Mouse (Mus musculus) stomach, embryonic 15.5 days (tissue): Measurements from ENCODE around the gene Elob. TPM values are rescaled to one million over a fixed set of nuclear protein-coding genes. Genes with fewer than 3 reads are reported as not detected.

Experiments used
- microRNA-seq: library from miRNA; unstranded; fragments of <30 nt; microRNA quantifications from one replicate; pipeline ENCODE4, GENCODE M21; 2016
- polyA plus RNA-seq: library from polyadenylated mRNA; unstranded; fragments of >200 nt; fragmentation: Nextera tagmentation; extraction: Ambion mirVana; gene quantifications from 2 replicates; pipeline ENCODE4 v1.2.1, GENCODE M21; 2015

The Elob gene
- polyA plus RNA-seq, 1 experiment from 2014 or later: 1,022 TPM

Small RNA genes within 50 kb of the gene (microRNA-seq; reads per million reads assigned to microRNA genes)
- gene Mir5125: 0.97 reads per million

Other genes with a start within 250 kb of the Elob start
- gene Zfp13, start 229.6 kb downstream of the Elob start, polyA plus RNA-seq: 10.3 and 12.7 TPM in 2 replicates
- 0.12 and 0.18 TPM in 2 replicates for gene Zscan10, start 228.3 kb downstream of the Elob start, polyA plus RNA-seq
- gene Mmp25, start 183.9 kb downstream of the Elob start, polyA plus RNA-seq: 0.66 and 0.78 TPM in 2 replicates
- gene Bicdl2, start 168.6 kb downstream of the Elob start, polyA plus RNA-seq: 9.9 and 12.2 TPM in 2 replicates
- gene Hcfc1r1, start 155.5 kb downstream of the Elob start, polyA plus RNA-seq: 73.7 and 84.8 TPM in 2 replicates
- 37.8 and 39.9 TPM in 2 replicates for gene Thoc6, start 155.3 kb downstream of the Elob start, polyA plus RNA-seq
- 23.8 and 25.4 TPM in 2 replicates for gene Tnfrsf12a, start 151.7 kb downstream of the Elob start, polyA plus RNA-seq
- gene Cldn6, start 149.9 kb downstream of the Elob start, polyA plus RNA-seq: 92.7 and 122 TPM in 2 replicates
- gene Cldn9, start 145.1 kb downstream of the Elob start, polyA plus RNA-seq: 1.8 and 2.4 TPM in 2 replicates
- 0.06 and 0.22 TPM in 2 replicates for gene 1520401A03Rik, start 106.4 kb downstream of the Elob start, polyA plus RNA-seq
- 47.4 and 49.9 TPM in 2 replicates for gene Pkmyt1, start 102.8 kb downstream of the Elob start, polyA plus RNA-seq
- 22.6 and 23.2 TPM in 2 replicates for gene Paqr4, start 88.3 kb downstream of the Elob start, polyA plus RNA-seq
- gene Kremen2, start 83.3 kb downstream of the Elob start, polyA plus RNA-seq: 0.49 and 0.74 TPM in 2 replicates
- 48.9 and 50.5 TPM in 2 replicates for gene Flywch1, start 57.5 kb downstream of the Elob start, polyA plus RNA-seq
- 18.1 and 23.5 TPM in 2 replicates for gene Flywch2, start 43.1 kb downstream of the Elob start, polyA plus RNA-seq
- 448 and 501 TPM in 2 replicates for gene Srrm2, start 38.6 kb downstream of the Elob start, polyA plus RNA-seq
- 0.17 TPM in 1 of 2 replicates, not detected in the other for gene Prss33, start 6.9 kb upstream of the Elob start, polyA plus RNA-seq
- gene Prss32, start 14.7 kb upstream of the Elob start, polyA plus RNA-seq: 2.9 and 4.0 TPM in 2 replicates
- 1.6 and 1.9 TPM in 2 replicates for gene Prss41, start 15.0 kb upstream of the Elob start, polyA plus RNA-seq
- gene Prss21, start 38.9 kb upstream of the Elob start, polyA plus RNA-seq: not detected in 2 replicates
- not detected in 2 replicates for gene Dcpp1, start 51.7 kb upstream of the Elob start, polyA plus RNA-seq
- not detected in 2 replicates for gene Dcpp2, start 51.7 kb upstream of the Elob start, polyA plus RNA-seq
- not detected in 2 replicates for gene Dcpp3, start 88.3 kb upstream of the Elob start, polyA plus RNA-seq
- not detected in 2 replicates for gene Sbp, start 112.5 kb upstream of the Elob start, polyA plus RNA-seq
- gene Sbpl, start 126.1 kb upstream of the Elob start, polyA plus RNA-seq: not detected in 2 replicates
- 0.45 TPM in 1 of 2 replicates, not detected in the other for gene Prss30, start 151.4 kb upstream of the Elob start, polyA plus RNA-seq
- gene Prss22, start 169.0 kb upstream of the Elob start, polyA plus RNA-seq: 1.9 and 3.0 TPM in 2 replicates
- 2.4 and 6.3 TPM in 2 replicates for gene Prss27, start 209.0 kb upstream of the Elob start, polyA plus RNA-seq
- gene Kctd5, start 244.3 kb upstream of the Elob start, polyA plus RNA-seq: 58.4 and 61.4 TPM in 2 replicates